27 mouse cellular contexts compared by ENCODE assay signal in the genomic region with DNA sequence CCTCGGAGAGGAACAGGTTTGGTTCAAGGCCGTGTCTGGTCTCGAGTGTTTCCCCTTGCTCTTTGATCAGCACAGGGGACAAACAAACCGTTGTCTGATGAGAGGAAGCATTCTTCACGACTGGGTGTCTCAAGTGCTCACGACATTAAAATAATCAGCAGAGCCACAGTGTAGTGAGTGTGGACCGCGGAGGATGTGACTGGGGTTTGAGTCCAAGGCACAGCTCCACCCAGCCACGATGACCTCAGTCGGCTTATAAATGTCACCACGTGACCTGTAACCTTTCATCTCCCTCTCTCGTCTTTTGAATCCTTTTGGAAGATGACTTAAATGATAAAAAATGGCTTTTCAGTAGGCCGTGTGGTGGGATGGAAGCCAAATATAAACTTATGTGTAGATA.
DNase-seq lines count a peak whose midpoint lies in the region; ATAC-seq and TF ChIP-seq lines count a peak whose summit lies in the region.
"Had no signal": no experiment of that assay in that cellular context is flagged by ENCODE, and none has a peak within 500 bp of the region (broad histone marks: within the 10 kb centered on the region; RNA-seq: fewer than 3 reads in every experiment).

No protein-coding gene starts in this region.

- H3K27me3 ChIP-seq in cerebellum, adult 2 months (ENCODE audit: control insufficient read depth, insufficient read depth, low read length) = no peaks in the 10 kb centered on the region
- no peaks in the 10 kb centered on the region for H3K27me3 ChIP-seq in lung, postnatal 0 days (replicated peaks; ENCODE audit: insufficient read depth, low read length)
- no peaks in the 10 kb centered on the region for H3K27me3 ChIP-seq in hindbrain, postnatal 0 days (ENCODE audit: insufficient read depth, low read length)
- H3K27me3 ChIP-seq: forebrain, embryonic 15.5 days; hindbrain, embryonic 15.5 days; limb, embryonic 12.5 days; liver, embryonic 15.5 days; midbrain, embryonic 13.5 days; stomach, embryonic 15.5 days had no signal

- H3K36me3 ChIP-seq in lung, postnatal 0 days (ENCODE audit: insufficient read depth, low read length) = no peaks in the 10 kb centered on the region
- no peaks in the 10 kb centered on the region; the same call in 1 of the 2 replicates for H3K36me3 ChIP-seq in hindbrain, postnatal 0 days (ENCODE audit: insufficient read depth, low read length)
- H3K36me3 ChIP-seq: forebrain, embryonic 15.5 days; hindbrain, embryonic 15.5 days; limb, embryonic 12.5 days; liver, embryonic 15.5 days; stomach, embryonic 15.5 days had no signal

- H3K4me2 ChIP-seq in lung, postnatal 0 days (replicated peaks; ENCODE audit: low read depth, low read length) = no peak overlapping the region
- H3K4me2 ChIP-seq in hindbrain, postnatal 0 days (ENCODE audit: low read depth, low read length) = no peak overlapping the region
- H3K4me2 ChIP-seq: forebrain, embryonic 15.5 days; hindbrain, embryonic 15.5 days; limb, embryonic 12.5 days; liver, embryonic 15.5 days; midbrain, embryonic 13.5 days; stomach, embryonic 15.5 days had no signal

- ATAC-seq in lung, postnatal 0 days = no peak
- ATAC-seq in hindbrain, postnatal 0 days = no peak
- ATAC-seq: activated CD4-positive, CD25-positive, alpha-beta regulatory T cell, adult 4 months; intestine, embryonic 16.5 days; midbrain, embryonic 13.5 days had no signal

- H3K9me3 ChIP-seq in lung, postnatal 0 days (ENCODE audit: low read length) = no peaks in the 10 kb centered on the region
- H3K9me3 ChIP-seq in hindbrain, postnatal 0 days (ENCODE audit: low read length) = no peaks in the 10 kb centered on the region
- H3K9me3 ChIP-seq: forebrain, embryonic 15.5 days; hindbrain, embryonic 15.5 days; liver, embryonic 15.5 days; midbrain, embryonic 13.5 days; stomach, embryonic 15.5 days had no signal

- H3K4me1 ChIP-seq in cerebellum, adult 2 months (ENCODE audit: control insufficient read depth, insufficient read depth, low read length) = peaks cover 23% of the 10 kb centered on the region
- no peaks in the 10 kb centered on the region for H3K4me1 ChIP-seq in lung, postnatal 0 days (ENCODE audit: insufficient read depth, low read depth, low read length)
- peaks cover 8% of the 10 kb centered on the region for H3K4me1 ChIP-seq in lung, adult 2 months (ENCODE audit: control insufficient read depth, insufficient read depth, low read length)
- peaks cover 9% of the 10 kb centered on the region for H3K4me1 ChIP-seq in brown adipose tissue, adult 24 weeks (ENCODE audit: control insufficient read depth, insufficient read depth, insufficient read length, low read length)
- no peaks in the 10 kb centered on the region for H3K4me1 ChIP-seq in hindbrain, postnatal 0 days (ENCODE audit: insufficient read depth, low read length)
- H3K4me1 ChIP-seq: liver, embryonic 15.5 days; stomach, embryonic 15.5 days had no signal

- peak overlapping the region; percentile 42; the same call in 1 of the 2 replicates for H3K27ac ChIP-seq in cerebellum, adult 2 months (ENCODE audit: insufficient read depth, low read length)
- H3K27ac ChIP-seq in lung, postnatal 0 days (ENCODE audit: low read length) = peak overlapping the region; percentile 44; the same call in 1 of the 2 replicates
- no peak overlapping the region for H3K27ac ChIP-seq in brown adipose tissue, adult 24 weeks (replicated peaks; ENCODE audit: low read depth, low read length)
- H3K27ac ChIP-seq in hindbrain, postnatal 0 days = no peak overlapping the region
- H3K27ac ChIP-seq: forebrain, embryonic 15.5 days; hindbrain, embryonic 10.5 days; hindbrain, embryonic 15.5 days; left cerebral cortex, adult 2 months; limb, embryonic 12.5 days; liver, embryonic 15.5 days; macrophage; midbrain, embryonic 13.5 days; stomach, embryonic 15.5 days had no signal

- 73% methylated on average over 13 of the region's 13 CpGs for WGBS in cerebellum, adult 2 months
- WGBS in lung, postnatal 0 days = 18% methylated on average over 13 of the region's 13 CpGs
- 32% methylated on average over 13 of the region's 13 CpGs for WGBS in lung, adult 2 months
- WGBS in hindbrain, postnatal 0 days = 71% methylated on average over 13 of the region's 13 CpGs

- no peak for TF ChIP-seq EP300 in lung, postnatal 0 days (IDR thresholded peaks at IDR 0.05)

- DNase-seq in cerebellum, adult 2 months = no peak
- DNase-seq in cerebellum, adult 11-12 months = no peak
- peak; percentile 25 for DNase-seq in lung, postnatal 0 days (ENCODE audit: low spot score)
- DNase-seq in lung, adult 2 months = no peak
- DNase-seq in hindbrain, postnatal 0 days (ENCODE audit: low spot score) = no peak
- DNase-seq in ovary, postnatal 10 days (ENCODE audit: low spot score) = no peak
- DNase-seq: cerebellum, adult 18-20 months; cerebellum, postnatal 14 days; gastrocnemius, postnatal 36 days; heart, postnatal 14 days; kidney, adult 9 months; kidney, postnatal 10 days; layer of hippocampus, adult 9-11 months; retina, postnatal 1 day; right cerebral cortex, postnatal 25 days had no signal

- H3K4me3 ChIP-seq in cerebellum, adult 2 months (replicated peaks; ENCODE audit: insufficient read depth, low read depth, low read length) = no peak overlapping the region
- no peak overlapping the region for H3K4me3 ChIP-seq in lung, postnatal 0 days (ENCODE audit: low read depth, low read length)
- H3K4me3 ChIP-seq in lung, adult 2 months (replicated peaks; ENCODE audit: extremely low read depth, low read depth, low read length) = no peak overlapping the region
- 0 out of 2 replicates have a peak overlapping the region, but pooled peaks have one; percentile 19 for H3K4me3 ChIP-seq in brown adipose tissue, adult 24 weeks (ENCODE audit: insufficient read depth, low read depth, low read length)
- no peak overlapping the region for H3K4me3 ChIP-seq in hindbrain, postnatal 0 days (ENCODE audit: low read length)
- H3K4me3 ChIP-seq: forebrain, embryonic 15.5 days; hindbrain, embryonic 10.5 days; hindbrain, embryonic 15.5 days; left cerebral cortex, adult 2 months; limb, embryonic 12.5 days; liver, embryonic 15.5 days; midbrain, embryonic 13.5 days; stomach, embryonic 15.5 days had no signal

- H3K9ac ChIP-seq in lung, postnatal 0 days (replicated peaks; ENCODE audit: low read depth) = no peak overlapping the region
- H3K9ac ChIP-seq in hindbrain, postnatal 0 days (replicated peaks; ENCODE audit: low read length) = no peak overlapping the region
- H3K9ac ChIP-seq: forebrain, embryonic 15.5 days; hindbrain, embryonic 15.5 days; limb, embryonic 12.5 days; liver, embryonic 15.5 days; midbrain, embryonic 13.5 days; stomach, embryonic 15.5 days had no signal

- TF ChIP-seq POLR2A in cerebellum, adult 2 months (IDR thresholded peaks at IDR 0.05; ENCODE audit: borderline replicate concordance, insufficient read depth, low read length) = no peak
- TF ChIP-seq POLR2A in lung, adult 2 months (IDR thresholded peaks at IDR 0.05; ENCODE audit: borderline replicate concordance, extremely low read depth, low read depth, low read length) = no peak

- TF ChIP-seq CTCF in cerebellum, adult 2 months (IDR thresholded peaks at IDR 0.05; ENCODE audit: borderline replicate concordance, insufficient read depth, low read depth, low read length) = no peak
- no peak for TF ChIP-seq CTCF in lung, postnatal 0 days (IDR thresholded peaks at IDR 0.05)
- no peak for TF ChIP-seq CTCF in lung, adult 2 months (IDR thresholded peaks at IDR 0.05; ENCODE audit: insufficient read depth, low read length)
- no peak for TF ChIP-seq CTCF in hindbrain, postnatal 0 days (IDR thresholded peaks at IDR 0.05; ENCODE audit: low read depth)

Comparison
In these comparisons a context has a peak if more than half of its experiments do, and no peak if none do; other contexts are left out.
1. H3K27ac ChIP-seq: peak in cerebellum, adult 2 months (single experiment) and lung, postnatal 0 days (single experiment); none in brown adipose tissue, adult 24 weeks (single experiment) and hindbrain, postnatal 0 days (single experiment).